Mouse (Mus musculus) brain, embryonic 14.5 days (tissue): ENCODE results near the gene Srrd.

Source experiments
- CTCF ChIP-seq: fragments of 200-500 bp; IDR thresholded peaks from 2 replicates; pipeline ENCODE4 v1.5.1; 2012; ENCODE audit warnings: inconsistent platforms, mild to moderate bottlenecking, moderate library complexity, borderline replicate concordance; ENCODE audit not compliant: insufficient read depth, insufficient read length; ENCODE audit errors: extremely low read depth
- POLR2A ChIP-seq: fragments of 200-500 bp; IDR thresholded peaks from 2 replicates; pipeline ENCODE4 v1.6.1; 2012; ENCODE audit warnings: mild to moderate bottlenecking, inconsistent platforms, borderline replicate concordance; ENCODE audit not compliant: poor library complexity, insufficient read depth, insufficient read length, severe bottlenecking; ENCODE audit errors: extremely low read depth

- TF ChIP-seq CTCF = no peak
- TF ChIP-seq POLR2A = no peak
These were observed 27.5 kb upstream of the Srrd start for GRCm38 (mm10) chr5:112370236-112370813.
